Mouse (Mus musculus): ENCODE measurements around the gene Kif6.

The Kif6 gene

DNA sequence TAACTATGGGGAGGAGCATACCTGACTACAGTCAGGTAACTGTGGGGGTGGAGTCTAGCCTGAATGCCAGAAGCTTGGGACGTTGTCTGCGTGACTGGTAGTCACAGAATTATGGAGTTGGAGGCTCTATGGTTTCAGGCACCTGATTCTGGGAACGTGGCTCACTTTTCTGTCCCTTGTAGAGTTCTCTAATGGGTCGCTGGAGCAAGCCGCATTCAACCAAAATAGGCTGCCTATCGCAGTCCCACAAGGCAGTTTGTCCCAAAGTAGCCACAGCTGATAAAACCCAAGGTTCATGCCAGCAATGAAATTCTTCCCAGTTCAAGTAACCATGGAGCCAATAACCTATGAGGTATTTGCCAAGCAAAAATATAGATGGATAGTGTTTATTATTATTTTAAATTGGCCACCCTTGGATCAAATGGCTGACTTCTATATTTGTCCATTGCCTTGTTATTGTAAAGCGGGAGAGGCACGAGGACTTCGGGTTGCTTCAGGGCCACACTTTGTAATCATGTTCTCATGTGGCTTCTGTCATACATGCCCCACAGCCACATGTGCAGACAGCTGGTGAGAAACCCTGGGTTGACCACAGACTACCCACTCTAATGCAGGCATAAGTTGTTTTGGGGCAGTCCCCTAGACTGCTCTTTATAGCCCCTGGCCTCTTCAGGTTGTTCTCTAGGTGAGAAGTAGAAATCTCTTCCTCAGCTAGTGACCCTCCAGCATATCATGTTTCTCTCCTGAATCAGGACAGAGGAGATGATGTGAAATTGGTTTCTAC lies 125.2 kb downstream of the Kif6 start:
- no peak for DNase-seq

DNA sequence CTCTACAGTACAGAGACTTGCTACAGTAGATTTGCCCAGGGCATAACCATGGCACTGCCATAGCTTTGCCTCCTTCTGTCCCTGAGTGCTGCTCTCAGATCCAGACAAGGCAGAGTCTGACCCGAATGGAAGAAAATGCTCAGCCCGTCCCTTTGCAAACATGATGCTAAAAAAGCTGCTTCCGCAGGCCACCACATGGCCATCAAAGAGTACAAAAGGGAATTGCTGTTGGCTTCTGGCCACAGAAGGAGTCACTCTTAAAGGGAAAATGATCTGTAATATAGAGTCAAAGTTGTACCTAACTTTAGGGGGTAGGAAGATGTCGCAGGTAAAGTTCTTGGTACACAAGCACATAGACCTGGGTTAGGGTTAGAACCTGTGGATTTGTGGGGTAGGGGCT lies 126.2 kb downstream of the Kif6 start:
- DNase-seq: peak; percentile 39 to 44

DNA sequence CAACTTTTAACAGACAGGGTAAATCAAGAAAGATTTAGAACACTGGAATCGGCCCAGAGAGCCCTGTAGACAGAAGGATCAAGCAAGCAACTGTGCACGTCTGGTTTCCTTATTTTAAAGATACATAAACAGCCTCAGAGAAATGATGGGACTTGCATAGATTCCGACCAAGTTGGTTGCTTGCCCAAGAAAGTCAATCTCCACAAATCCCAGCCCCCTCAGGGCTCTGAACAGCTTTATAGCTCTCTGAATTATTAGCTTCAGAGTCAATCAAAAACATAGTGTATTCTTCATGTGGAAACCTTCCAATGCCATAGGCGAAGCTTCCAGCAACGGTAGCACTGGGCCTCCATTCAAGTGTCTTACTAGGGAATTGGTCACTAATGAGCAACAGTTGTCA lies 127.0 kb downstream of the Kif6 start:
- no peak for DNase-seq

DNA sequence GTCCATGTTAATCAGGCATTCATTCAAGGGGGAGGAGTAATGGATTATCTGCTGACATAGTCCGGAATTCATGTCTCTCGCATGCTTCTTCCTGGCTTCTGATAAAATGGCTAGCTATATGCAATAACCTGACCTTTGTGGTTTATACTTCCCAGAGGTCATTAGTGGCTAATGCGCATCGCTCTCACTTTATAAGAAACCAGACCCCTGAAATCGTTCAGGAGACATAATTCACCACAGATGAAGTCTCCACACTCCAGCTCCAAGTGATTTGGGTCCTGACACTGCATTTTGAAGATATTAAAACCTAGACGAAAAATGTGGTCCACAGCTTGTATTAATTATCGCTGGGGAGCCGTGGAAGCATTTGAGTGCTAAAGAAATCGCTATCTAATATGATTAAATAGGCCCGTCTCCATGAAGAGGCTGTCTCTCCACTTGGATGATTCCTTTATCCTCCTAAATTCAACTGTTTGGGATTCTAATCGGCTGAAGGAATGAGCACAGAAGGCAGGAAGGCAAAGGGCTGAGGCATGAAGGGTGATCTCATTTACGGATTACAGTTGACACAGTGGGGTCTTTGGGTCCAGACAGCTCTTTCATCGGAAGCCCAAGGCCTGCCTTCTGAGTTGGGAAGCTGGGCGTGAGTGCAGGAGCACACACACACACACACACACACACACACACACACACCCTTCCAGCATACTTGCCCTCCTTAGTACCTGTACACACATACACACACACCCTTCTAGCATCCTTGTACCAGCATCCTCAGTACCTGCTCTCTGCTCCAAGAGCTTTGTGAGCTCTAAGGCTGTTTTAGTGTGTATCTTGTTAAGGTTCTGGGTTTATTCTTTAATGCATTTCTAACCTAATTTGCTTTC lies 128.9 kb downstream of the Kif6 start:
- no peak for DNase-seq

DNA sequence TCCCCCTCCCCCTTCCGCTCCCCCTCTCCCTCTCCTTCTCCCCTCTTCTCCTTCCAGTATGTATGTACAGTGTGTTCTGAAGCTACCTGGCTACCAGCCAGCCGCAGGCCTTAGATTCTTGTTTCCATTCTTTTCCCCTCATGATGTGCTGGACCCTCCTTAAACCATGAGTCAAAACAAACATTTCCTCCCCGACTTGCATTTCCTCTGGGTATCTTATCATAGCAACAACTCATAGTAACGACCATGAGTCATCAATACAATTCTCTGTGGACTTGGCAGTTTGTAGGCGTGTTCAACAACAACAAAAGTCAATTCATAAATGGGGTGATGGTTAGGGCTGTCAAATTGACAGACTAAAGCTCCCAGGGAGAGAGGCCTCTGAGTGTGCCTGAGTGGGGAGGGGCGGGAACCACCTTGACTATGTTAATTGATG lies 136.0 kb downstream of the Kif6 start:
- DNase-seq: peak in 1 of 2 experiments; percentile 47

- no peak for DNase-seq
Measured at GRCm38 (mm10) chr17:49753874-49754273, 138.9 kb downstream of the Kif6 start.

DNA sequence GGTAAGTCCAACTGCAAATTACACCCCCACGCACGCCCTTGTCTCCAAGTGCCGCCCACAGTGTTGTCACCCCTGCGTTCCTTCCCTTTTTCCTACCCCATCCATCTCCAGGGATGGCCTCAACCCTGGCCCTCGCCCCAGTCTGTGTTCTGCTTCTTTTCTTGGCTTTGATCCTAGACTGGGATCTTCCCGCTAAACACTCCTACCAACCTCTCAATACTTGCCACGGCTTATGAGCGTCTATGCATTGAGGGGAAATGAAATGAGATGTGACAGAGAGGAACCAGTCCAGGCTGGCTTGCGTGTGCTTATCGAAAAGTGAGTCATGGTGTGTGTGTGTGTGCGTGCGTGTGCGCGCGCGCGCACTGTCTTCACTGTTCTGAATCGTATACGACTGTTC lies 141.9 kb downstream of the Kif6 start:
- no peak for DNase-seq

DNA sequence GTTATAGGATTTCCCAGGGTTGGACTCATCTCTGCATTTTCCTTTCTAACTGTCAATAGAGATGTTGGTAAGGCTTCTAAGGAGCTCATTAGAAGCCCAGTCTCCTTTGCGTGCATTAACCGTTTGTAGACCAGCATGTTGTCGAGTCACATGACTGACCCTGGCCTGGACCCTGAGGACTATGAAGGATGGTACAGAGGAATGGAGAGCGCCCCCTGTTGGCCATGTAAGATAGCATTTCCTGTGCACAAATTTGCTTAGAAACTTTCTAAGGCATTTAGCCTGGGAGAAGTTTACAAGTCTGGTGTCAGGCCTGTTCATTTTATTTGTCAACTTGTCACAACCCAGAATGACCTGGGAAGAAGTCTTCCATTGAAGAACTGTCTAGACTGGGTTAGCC lies 144.1 kb downstream of the Kif6 start:
- peak in 1 of 2 experiments; percentile 13 for DNase-seq

DNA sequence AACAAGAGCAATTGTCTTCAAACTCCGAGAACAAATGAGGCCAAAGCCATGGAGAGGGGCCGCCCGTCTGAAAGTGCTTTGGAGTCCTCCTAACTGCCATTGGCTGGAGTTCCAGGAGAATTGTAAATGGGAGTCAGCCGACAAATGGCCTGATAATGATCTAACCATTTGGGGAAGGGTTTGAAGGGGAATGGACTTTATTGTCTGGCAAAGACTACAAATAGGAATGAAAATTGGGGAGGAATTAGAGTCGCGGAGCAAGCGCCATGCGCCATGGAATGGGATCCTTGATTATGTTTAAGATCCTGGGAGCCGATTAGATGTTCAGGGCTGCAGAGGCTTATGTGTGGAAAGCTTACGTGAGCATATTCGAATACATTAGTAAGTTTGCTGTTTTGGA lies 146.3 kb downstream of the Kif6 start:
- no peak for DNase-seq

DNA sequence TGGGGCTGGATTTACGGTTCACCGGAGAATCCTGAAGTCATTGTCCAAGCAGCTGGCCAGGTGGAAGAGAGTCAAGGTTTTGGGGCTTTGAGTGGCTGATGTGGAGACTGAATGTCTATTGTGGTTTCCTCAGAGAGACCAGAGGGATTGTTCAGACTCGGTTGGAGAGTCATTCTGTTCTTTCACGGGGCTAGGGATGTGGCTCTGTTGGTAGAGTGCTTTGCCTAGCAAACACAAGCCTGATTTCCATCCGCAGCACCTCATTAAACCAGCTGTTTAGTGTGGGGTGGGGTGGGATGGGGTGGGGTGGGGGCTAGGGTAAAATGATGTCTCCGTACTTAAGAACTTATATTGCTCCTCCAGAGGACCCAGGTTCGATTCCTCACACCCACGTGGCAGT lies 146.9 kb downstream of the Kif6 start:
- DNase-seq: no peak

DNA sequence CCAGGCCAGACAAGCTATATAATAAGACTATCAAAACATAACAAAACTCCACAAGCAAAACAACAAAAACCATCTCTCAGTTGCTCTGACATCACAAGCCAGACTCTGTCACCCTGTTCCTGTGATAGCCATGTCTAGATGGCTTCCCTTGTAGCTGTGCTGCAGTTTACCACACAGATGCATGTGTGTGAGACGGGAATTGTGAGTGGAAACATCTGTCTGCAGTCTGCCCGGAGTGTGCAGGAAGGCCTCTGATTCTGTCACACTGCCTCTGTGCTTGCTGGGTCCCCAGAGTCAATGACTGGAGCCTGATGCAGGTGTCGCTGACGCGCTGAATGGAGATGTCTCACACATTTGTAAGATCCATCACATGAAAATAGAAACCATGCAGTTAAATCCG lies 150.0 kb downstream of the Kif6 start:
- DNase-seq: peak in 1 of 2 experiments; percentile 21

DNA sequence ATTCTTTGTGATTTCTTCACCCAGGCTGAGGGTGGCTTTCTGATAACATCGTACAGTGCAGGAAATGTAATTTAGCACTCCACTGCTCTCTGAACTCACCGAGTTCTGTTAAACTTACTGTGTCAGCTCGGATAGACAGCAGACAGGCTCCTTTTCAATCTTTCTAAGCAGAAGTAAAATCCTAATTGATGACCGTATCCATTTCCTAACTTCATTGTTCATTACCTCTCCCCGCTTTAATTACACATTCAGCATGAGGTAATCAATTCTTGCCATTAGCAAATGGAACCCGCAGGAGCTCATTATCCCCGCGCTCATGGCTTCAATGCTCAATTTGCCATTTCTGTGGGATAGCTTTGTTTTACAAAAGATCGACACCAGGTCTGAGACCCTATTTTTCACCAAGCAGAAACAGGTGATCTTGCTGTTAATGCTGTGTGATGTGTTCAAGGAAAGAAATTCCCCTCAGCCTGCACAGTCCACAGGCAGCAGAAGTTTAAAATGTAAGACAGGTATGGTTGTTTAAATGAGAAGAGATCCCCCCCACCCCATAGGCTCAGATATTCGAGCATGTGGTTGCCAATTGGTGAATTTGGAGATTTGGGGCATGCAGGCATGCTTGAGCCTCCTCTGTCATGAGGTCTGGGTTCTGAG lies 152.9 kb downstream of the Kif6 start:
- DNase-seq: no peak

DNA sequence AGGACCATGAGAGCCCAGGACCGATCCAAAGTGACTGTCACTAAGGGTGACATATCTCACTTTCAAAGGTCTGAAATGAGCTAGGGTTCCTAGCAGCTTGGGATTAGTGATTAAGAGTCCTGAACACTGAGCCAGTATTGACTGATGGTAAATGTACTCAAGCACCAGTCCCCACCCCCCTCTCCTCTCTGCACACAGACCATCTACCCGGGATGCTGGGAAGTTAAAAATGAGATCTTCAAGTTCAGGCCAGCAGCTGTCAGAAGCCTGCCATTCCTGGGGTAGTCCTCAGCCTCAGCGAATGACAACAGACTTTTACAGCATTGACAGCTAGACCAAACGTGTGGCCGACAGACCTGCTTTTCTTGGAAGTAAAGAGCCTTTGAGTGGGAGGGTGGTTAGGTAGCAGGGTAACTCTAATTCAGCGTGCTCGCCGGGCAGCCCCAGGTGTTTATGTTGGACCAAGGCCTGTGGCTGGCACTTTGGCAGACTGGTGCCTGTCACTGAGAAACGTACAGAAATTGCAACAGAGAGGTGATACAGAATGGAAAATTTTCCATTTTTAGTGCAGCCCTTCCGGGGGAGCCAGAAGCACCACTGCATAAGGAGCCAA lies 156.9 kb downstream of the Kif6 start:
- DNase-seq: peak in 1 of 2 experiments; percentile 26

DNA sequence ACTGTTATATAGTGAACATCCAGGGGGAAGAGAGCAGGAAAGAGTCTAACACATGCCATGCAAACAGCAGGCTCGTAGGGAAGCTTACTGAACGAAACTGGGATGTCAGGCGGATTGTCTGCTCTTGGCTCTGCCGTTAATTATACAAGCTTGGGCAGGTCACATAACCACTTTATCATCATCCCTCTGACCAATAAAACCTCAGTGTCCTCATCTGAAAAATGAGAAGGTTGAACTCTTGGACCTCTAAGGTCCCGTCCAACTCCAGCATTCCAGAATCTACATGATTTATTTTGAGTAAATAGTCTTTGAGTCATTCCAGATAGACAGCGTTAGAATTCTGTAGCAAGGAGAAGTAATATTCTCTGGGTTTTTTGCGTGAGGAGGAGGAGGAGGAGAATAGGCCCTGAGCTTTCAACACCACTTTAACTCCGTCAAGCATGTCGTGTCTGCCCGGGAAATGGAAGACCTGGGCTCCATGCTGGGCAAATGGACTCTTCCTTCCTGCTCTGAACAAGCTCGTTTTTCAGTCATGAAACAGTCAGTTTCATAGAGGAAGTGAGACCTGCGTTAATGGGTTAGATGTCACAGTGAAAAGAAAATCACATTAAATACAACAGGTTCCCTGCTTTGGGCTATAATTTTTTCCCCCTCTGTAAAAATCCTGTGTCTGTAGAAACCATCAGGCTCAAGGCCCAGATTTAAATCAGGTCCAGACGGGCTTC lies 162.3 kb downstream of the Kif6 start:
- DNase-seq: no peak

DNA sequence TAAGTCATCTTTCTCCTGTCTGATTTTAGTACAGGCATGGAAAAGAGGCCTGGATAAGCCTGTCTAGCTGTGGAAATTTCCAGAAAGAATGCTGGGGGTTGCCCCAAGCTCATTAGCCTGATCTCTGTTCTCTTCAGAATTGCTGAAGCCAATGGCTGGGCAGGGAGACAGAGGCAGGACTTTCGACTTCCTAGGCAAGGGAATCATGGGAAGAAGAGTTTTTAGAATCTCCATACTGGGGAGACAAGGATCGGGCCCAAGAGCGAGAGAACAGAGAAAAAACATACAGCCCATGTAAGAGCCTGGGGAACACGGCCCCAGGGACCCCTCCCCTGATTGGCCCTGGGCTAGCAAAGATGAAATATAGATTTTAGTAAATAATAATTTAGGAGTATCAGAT lies 164.1 kb downstream of the Kif6 start:
- DNase-seq: no peak

- peak; percentile 36 to 62 for DNase-seq
Measured at GRCm38 (mm10) chr17:49779576-49779975, 164.6 kb downstream of the Kif6 start.

- no peak for DNase-seq
Measured at GRCm38 (mm10) chr17:49785851-49786250, 170.9 kb downstream of the Kif6 start.

- DNase-seq: no peak
Measured at GRCm38 (mm10) chr17:49787351-49787750, 172.4 kb downstream of the Kif6 start.

DNA sequence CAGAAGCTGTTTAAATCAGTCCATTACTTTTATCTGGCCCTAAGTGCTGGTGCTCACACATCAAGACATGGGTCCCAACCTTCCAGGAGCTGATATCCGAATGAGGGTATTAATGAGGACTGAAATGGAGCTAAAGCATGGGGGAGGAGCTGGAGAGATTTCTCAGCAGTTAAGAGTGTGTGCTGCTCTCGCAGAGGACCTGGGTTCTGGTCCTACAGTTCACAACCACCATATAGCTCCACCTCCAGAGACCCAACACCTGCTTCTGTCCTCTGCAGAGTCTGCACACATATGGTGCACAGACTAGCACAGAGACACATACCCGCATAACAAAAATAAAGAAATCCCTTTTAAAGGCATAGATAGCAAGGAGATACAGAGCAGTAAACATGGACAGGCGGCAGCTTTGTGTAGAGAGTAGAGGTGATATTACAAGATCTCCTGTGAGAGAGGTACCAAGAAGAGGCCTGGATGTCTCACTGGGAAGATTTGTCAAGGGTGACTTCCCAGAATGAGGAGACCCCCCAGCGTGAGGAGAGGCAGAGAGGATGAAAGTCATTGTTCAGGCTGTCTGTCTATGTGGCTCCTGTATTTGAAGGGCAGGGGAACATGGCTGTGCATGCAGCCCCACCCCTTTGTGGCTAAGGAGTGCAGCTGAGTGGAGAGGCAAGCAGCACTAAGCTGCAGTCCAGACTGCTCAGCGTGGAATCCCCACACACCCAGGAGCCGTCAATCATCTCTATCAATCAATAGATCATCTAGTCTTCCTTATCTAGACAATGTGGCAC lies 173.4 kb downstream of the Kif6 start:
- DNase-seq: no peak

DNA sequence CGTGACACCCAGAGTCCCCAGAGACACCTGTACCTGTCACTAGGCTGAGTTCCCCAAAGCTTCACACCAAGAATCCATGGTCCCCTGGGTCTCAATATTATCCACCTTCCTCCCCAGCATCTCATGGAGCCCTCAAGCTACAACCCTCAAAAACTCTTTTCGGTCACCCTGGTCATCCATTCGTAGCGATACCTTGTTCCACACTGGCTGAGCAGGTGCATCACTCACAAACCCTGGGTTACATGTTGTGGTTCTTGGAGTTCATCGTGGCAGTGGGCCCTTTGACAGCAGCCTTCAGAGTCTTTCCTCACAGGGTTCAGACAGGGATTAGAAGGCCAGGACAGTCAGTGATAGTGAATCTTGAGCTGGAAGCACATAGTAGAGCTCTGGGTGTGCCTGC lies 176.6 kb downstream of the Kif6 start:
- no peak for DNase-seq

- DNase-seq: no peak
Measured at GRCm38 (mm10) chr17:49792217-49792743, 177.3 kb downstream of the Kif6 start.

Measured in kidney, postnatal 25 days (tissue).